Mouse (Mus musculus) frontal cortex, adult (tissue): Measurements from ENCODE around the gene Dnm2.
A peak's percentile ranks its signal among the peaks of the same experiment; 100 is the strongest.
"Not testable (repeated sequence)": the region's sequence is repeated elsewhere in the genome, so short reads cannot be mapped to it uniquely, and the experiment has no call there.

ENCODE experiments used
- ATAC-seq: cut with Nextera tagmentation; 2 replicates; pipeline ENCODE4 v1.9.2; 2017; ENCODE audit warnings: mild to moderate bottlenecking, moderate library complexity, mixed read lengths; ENCODE audit not compliant: low TSS enrichment

Dnm2 gene

DNA sequence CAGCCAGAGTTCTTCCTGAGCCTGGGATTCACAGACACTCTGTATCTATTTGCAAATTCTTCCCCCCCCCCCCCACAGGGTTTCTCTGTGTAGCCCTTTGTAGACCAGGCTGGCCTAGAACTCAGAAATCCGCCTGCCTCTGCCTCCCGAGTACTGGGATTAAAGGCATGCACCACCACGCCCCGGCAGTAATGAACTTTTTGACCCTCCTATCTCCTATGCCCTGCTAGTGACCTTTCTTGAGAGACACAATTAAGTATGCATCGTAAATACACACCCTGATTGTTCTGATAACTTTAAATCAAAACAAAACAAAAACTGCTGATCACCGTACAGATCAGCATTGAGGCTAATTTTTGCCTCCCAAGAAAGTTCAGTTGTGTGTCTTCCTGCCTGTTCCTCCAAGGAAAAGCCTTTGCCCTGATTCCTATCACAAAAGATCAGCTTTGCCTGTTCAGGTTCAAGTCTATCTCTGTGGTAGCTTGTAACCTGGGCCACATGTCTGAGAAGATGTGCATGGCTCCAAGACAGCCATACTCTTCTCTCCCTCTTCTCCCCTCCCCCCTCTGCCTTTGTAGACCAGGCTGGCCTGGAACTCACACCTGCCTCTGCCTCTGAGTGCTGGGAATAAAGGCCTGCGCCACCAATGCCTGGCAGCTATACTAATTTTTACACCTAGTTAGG is 31.7 kb downstream of the Dnm2 start:
- ATAC-seq: no peak

DNA sequence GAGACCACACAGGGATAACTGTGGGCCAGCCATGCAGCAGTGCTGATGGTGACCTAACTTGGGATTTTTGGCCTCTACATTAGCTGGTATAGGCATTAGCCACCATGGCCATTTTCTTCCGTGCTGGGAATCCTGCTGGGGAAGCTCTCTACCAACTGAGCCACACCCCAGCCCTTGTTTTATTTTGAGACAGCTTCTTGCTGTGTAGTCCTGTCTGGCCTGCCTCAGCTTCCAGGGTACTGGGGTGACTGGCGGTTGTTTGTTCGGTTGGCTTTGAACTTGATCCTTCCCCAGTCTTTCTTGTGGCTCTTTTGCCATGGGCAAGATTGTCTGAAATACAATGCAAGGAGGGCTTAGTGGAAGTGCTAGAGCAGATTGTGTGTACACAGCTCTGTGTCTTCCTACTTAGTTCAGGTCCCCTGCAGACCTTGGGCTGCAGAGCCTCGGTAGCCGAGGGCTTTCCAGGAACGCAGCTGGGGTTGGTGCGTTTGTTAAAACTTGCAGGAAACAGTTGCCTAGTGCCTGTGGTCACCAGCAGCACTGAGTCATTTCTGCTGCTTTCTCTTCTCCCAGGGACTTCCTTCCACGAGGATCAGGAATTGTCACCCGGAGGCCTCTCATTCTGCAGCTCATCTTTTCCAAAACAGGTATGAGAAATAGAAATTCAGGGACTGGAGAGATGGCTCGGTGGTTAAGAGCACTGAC is 32.4 kb downstream of the Dnm2 start:
- no peak for ATAC-seq

DNA sequence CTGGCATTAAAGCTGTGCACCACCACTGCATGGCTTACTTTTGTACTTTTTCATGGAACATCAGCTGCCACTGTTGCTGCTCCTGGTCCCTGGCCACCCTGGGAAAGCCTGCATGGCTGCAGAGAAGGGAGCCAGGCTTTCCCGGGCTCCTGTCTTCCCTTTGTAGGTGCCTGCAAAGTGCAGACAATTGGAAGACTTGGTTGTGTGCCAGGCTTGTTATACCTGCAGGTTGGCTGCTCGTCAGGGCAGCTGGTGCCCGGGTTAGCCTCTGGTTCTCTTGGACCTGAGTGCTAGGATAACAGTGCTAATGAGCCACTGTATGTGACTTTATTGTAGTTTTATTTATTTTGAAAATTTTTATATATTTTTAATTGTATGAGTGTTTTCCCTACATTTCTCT is 34.1 kb downstream of the Dnm2 start:
- ATAC-seq: no peak

DNA sequence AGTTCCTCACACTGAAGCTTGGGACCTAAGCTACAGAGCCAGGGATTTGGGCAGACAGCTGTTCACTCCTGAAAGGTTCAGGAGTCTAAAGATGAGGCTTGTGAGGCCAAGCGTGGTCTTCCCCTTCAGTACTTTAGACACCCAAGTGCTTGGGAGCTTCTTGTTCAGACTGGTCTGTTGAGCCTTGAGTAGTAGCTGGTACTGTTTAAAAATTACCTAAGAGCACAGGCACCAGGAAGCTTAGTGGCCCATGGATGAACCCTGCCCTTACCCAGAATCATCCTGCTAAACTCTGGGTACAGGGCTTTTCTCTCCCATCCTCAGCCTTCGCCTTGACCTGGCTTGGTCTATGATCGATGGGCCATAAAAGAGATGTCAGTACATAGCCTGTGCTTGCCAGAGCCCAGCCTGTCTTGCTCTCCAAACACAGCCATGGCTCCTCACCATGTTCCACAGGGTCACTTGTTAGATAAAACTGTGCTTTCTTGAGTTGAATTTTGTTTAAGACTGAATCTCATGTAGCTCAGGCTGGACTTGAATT is 35.8 kb downstream of the Dnm2 start:
- ATAC-seq: no peak

DNA sequence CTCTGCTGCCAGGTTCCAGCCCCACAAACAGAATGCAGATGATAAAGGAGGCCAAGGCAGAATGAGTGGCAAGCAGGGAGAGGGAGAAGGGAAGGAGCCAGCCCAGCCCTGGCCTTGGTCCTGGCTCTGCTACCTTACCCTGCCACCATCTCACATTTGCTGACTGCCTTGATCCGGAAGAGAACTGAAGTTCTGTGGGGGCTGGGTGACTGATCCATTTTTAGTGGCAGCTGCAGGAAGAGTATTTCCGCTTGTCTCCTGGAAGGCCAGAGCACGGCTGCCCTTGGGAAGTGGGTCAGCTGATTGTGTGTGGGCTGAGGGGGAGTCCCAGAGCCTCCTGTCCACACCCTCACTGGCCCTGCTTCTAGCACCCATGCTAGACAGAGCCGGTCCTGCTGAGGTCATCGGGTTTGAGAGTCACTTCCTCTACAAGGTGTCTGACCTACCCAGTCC is 38.5 kb downstream of the Dnm2 start:
- ATAC-seq: peak; percentile 67

DNA sequence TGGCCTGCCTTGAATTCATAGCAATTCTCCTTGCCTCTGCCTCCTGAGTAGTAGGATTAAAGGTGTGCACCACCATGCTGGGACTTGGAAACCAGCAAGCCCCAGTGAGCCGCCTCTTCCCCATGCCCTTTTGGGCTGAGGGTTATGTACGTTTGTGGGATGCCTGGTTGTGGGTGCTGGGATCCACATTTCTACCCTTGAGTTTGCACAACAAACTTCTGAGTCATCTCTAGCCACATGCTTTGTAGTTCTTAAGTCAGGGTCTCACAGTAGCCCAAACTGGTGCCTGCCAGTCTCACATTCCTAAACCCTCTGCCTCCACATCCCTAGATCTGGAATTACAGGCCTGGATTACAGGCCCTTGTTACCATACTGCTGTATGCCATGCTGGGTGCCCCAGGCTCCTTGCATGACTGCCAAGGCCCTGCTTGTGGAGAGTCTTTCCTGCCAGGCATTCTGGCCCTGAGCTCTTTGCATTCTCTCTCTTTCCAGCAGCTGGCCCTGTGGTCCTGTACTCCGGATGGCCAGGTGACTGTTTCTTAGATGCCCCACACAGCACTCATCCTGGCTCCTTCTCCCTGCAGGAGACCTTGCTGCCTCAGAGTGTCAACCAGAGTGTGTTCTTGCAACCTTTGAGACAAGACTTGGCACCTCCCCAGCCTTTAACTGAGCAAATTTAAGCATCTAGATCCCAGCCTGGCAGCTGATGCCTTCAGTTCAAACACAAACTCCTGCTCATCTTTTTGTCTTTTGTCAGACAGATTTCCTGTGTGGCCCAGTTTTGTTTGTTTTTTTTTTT is 39.3 kb downstream of the Dnm2 start:
- no peak for ATAC-seq

DNA sequence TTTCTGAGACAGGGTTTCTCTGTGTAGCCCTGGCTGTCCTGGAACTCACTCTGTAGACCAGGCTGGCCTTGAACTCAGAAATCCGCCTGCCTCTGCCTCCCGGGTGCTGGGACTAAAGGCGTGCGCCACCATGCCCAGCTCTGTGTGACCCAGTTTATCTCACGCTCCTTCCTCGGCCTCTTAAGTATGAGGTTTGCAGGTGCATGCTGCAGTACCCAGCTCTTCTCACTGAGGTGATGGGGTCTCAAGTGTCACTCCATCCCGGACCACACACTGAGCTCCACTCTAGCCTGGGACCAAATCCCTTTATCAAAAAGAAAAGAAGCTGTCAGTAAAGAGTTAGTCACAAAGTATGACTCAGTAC is 39.8 kb downstream of the Dnm2 start:
- ATAC-seq: not testable (repeated sequence)

DNA sequence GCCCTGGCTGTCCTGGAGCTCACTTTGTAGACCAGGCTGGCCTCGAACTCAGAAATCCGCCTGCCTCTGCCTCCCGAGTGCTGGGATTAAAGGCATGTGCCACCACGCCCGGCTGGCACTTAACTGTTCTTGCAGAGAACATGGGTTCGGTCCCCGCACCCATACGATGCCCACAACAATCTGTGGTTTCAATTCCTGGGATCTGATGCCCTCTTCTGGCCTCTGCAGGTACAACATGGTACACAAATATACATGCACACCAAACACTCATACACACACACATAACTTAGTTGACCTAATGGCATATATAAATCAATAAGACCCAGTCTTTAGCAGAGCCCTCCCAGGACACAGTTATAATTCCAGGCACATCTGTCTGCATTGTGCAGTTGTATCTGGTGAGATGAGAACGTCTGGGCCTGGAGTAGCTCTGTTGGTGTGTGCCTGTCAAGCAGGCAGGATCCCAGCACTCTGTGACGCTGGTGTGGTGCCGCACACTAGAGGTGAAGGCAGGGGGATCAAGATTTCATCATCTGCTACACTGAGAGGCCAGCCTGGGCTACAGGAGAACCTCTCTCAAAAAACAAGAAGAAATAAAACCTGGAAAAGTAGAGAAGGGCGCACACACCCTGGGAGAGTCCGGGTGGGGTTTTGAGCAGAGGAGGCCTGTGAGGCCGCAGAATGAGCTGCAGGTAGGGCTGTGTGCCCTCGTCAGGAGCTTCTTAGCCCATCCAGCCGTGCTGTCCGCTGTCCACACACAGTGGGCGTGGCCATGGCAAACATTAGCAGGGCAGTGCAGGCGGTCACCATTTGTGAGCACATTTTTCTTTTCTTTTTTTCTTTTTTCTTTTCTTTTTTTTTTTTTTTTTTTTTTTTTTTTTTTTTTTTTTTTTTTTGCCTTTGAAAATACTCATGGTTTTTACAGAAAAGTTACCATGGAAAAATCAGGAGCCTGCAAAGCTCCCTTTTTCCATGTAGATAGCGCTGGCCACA is 44.6 kb downstream of the Dnm2 start:
- peak; percentile 44; the same call in 1 of the 2 replicates for ATAC-seq

DNA sequence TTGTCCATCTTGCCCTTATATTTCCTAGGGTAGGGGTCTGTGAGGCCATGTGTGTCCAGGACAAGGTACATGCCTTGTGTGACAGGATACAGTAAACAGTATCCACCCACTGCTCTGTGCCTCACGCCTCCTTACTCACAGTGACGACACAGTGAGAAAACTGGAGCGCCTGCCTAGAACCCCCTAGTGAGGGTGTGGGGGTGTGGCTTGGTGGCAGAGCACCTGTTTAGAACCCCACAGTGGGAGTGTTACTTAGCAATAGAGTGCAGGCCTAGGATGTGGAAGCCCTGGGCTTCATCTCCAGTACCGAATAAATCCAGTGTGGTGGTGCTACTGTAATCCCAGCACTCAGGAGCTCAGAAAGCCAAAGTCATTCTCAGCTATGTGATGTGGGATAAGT is 48.2 kb downstream of the Dnm2 start:
- ATAC-seq: peak; percentile 88

DNA sequence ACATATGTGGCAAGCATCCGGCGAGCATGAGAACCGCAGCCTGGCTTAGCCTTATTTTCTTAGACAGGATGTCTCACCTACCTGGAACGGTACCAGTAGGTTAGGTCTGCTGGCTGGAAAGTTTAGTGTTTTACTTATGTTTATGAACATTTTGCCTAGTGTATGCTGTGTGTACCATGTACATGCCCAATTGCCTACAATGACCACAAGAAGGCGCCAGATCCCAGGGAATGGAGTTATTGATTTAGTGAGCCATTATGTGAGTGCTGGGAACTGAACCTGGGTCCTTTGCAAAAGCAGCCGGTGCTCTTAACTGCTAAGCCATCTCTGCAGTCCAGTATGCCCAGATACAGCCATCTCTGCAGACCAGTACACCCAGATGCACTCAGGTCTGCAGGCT is 53.0 kb downstream of the Dnm2 start:
- no peak for ATAC-seq

DNA sequence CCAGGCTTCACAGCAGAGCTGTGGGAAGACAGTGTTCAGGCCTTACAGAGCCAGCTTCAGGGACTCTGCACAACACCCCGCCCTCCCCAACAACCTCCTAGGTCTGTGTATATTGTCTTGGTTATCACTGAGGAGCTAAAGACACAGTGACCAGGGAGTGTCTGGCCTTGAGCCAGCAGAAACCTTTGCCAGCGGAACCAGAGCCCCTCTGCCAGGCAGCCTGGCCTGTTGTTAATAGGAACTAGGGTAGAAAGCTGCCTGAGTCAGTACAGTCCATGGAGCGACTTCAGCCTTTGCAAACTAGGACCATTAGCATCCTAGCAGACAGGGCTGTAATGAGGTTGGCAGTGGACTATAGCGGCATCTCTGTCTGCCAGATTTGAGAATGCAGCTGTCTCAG is 59.4 kb downstream of the Dnm2 start:
- ATAC-seq: no peak

DNA sequence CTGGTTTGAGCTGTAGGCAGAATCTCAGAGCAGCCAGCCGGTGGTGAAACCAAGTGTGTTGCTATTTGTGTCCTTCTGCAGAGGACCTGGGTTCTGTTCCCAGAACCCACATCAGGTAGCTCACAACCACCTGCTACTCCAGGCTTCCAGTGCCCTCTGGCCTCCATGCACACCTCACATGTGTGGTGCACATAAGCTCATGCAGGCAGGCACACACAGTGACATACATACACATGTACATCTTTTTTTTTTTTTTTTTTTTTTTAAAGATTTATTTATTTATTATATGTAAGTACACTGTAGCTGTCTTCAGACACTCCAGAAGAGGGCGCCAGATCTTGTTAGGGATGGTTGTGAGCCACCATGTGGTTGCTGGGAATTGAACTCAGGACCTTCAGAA is 63.5 kb downstream of the Dnm2 start:
- ATAC-seq: not testable (repeated sequence)

DNA sequence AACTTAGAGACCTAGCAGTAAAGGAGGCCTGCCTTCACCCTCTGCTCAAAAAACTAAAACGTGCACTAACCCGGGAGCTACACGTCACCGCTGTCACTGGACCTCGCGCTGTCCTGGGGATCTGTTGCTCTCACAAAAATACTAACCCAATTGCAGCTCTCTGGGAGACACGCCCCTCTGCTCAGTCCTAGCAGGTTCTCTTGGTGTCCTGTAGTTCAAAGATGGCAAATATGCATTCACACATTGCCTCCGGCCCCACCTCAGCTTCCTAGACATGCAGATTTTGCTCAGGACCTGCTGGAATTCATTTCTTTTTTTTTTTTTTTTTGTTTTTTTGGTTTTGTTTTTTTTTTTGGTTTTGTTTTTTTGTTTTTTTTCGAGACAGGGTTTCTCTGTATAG is 66.0 kb downstream of the Dnm2 start:
- no peak for ATAC-seq

DNA sequence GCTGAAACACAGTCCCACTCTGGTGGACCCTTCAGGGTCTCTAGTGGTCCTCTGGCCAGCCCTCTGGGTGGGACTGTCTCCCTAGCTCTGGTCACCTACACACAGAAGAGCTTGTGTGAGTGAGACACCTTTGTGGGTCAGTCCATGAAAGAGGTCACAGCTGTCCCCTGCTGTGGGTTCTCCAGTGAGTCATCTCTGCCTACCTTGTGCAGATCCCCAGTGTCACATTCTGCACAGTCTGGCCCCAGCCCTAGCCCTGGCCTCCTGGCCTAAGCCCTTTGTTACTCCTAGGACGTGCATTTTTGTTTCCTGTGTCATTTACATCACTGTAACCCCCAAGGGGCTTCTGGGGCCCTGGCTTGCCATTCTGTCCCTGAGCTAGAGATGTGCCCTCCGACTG is 69.2 kb downstream of the Dnm2 start:
- ATAC-seq: no peak

DNA sequence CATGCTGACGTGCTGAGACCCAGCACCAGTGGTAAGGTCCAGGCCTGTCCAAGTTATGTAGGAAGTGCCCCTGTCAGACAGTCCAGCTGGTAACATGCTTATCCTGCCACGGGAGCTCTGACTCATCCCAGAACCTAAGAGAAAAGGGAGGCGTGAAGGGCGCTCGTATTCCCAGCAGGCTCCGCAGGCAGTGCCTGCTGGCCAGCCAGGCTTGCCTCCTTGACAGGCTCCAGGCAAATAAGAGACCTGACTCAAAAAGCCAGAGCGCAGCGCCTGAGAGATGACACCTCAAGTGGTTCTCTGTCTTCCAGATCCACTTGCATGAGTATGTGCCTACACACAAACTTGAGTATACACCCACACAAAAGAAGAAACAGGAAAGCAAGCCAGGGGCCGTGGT is 70.0 kb downstream of the Dnm2 start:
- ATAC-seq: peak; percentile 87

DNA sequence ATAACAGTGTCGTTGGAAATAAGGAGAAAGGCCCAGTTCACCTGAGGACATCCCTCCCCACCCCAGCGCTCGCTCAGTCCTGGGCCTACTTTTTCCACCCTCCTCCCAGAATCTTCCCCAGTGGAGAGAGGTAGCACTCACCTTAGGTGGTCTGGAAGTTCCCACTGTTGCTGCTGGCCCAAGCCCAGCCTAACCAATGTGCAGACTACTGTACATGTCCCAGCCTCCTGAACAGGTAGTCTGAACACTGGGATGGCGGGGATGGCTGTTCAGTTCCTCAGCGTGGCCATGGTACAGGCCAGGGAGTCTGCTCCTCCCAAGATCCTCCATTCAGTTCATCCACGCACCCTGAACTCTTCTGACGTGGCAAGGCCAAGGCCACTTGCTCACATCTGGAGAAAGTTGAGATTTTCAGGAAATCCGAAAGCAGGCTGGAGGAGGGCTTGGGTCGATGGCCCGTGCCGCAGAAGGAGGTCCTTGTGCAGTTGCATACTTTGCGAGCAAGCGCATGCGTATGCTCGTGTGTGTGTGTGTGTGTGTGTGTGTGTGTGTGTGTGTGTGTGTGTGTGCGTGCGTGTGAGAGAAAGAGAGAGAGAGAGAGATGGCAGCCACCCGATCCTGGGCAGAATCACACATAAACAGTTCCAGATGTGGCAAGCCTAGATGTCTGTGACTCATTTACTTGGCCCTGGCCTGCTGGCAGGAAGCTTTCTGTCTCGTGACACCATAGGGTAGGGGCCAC is 71.8 kb downstream of the Dnm2 start:
- no peak for ATAC-seq

DNA sequence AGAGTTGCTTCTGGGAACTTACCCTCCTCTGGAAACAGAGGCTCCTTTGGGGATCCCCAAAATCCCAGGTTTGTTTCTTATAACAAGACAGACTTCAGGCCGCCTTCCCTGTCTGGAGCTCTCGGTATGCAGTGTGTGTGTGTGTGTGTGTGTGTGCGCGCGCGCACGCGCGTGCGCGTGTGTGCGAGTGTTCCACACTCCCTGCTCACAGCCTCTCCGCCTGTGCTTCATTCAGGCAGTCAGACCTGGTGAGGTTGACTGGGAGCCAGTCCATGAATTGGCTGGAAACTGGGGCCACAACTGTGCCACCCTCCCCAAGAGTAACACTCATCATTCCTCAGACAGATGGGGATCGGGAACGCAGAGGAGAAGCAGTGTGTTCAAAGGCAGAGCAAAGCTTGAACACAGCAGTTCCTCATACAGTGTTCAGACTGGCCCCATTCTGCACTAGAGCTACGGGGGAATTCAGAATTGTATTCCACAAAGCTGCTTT is 72.4 kb downstream of the Dnm2 start:
- ATAC-seq: peak; percentile 53

DNA sequence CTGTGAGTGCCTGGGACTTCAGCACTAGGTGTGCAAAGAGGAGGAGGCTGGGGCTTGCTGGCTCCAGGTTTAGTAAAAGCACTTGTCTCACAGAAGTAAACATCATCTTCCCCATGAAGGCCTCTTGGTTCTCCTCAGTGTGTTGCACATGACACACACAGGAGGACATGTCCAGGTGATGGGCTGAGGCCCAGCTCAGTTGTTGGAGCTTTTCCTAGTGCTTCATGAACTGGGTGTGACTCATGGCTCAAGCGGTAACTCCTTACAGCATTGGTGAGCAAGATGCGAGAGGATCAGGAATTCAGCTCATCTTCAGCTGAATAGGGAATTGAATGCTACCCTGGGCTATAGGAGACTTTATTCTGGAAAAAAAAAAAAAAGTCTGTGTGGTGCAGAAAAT is 73.0 kb downstream of the Dnm2 start:
- no peak for ATAC-seq

DNA sequence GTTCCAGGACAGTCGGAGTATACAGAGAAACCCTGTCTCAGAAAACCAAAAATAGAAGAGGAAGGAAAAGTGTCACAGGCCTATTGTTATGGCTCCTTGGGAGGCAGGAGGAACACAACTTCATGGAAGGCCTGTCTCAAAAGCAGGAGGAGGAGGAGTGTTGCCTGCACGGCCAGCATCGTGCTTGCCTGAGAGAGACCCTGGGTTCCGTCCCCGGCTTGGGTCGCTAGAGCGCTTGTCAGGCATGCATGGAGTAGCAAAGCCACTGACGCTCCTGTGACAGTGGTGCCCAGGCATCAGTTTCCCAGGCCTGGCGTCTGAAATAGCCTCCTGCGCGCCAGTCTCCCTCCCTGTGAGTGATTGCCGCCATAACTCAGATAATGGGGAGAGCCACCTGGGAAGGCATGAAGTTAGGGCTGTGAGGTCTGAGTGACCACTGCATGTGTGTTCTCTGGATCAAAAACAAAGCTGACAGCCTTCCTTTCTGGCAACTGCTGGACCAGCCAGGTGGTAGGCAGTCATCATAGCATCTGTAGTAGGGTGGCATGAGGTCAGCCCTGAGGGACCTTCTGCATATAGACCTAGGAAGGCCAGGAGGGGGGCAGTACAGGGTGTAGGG is 73.7 kb downstream of the Dnm2 start:
- no peak for ATAC-seq

DNA sequence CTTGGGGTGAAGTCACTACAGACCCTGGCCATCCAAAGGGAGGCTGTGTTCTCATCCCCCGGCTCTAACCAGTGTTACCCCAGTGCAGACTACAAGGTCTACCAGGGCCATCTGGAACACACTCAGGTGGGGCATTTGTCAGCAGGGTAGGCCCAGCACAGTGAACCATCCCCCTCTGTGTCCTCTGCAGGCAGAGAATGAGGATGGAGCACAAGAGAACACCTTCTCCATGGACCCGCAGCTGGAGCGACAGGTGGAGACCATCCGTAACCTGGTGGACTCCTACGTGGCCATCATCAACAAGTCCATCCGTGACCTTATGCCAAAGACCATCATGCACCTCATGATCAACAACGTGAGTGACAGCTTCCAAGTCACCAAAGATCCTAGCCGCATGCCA is 78.6 kb downstream of the Dnm2 start:
- ATAC-seq: no peak
